Mouse (Mus musculus) myocyte (in vitro differentiated cells): ENCODE results near the gene Trpd52l3. TPM values are rescaled to one million over a fixed set of nuclear protein-coding genes. Genes with fewer than 3 reads are reported as not detected.
"Not testable (repeated sequence)": the region's sequence is repeated elsewhere in the genome, so short reads cannot be mapped to it uniquely, and the experiment has no call there.

Source experiments
- H3K27me3 ChIP-seq: one replicate; pipeline ENCODE4 v1.6.1; 2011; ENCODE audit not compliant: control insufficient read depth, insufficient read depth, insufficient read length
- H3K36me3 ChIP-seq: one replicate; pipeline ENCODE4 v1.6.1; 2011; ENCODE audit not compliant: control insufficient read depth, insufficient read depth
- H3K4me2 ChIP-seq: one replicate; pipeline ENCODE4 v1.6.1; 2011; ENCODE audit warnings: low read depth, control low read depth
- H3K4me3 ChIP-seq: one replicate; pipeline ENCODE4 v1.5.1; 2011; ENCODE audit warnings: mild to moderate bottlenecking, control low read depth, moderate library complexity
- H3K79me2 ChIP-seq: one replicate; pipeline ENCODE4 v1.6.1; 2011; ENCODE audit not compliant: control insufficient read depth, insufficient read depth
- H3ac ChIP-seq: one replicate; pipeline ENCODE4 v1.6.1; 2011; ENCODE audit not compliant: control insufficient read depth, insufficient read length
- CEBPB ChIP-seq: IDR thresholded peaks from 2 replicates; pipeline ENCODE4 v1.6.1; 2011; ENCODE audit warnings: mild to moderate bottlenecking, moderate library complexity; ENCODE audit not compliant: poor library complexity, insufficient read depth, severe bottlenecking
- E2F4 ChIP-seq: IDR thresholded peaks from one replicate; pipeline ENCODE4 v1.6.1; 2011; ENCODE audit warnings: mild to moderate bottlenecking, control low read depth, moderate library complexity; ENCODE audit not compliant: insufficient read depth
- MAX ChIP-seq: IDR thresholded peaks from one replicate; pipeline ENCODE4 v1.6.1; 2011; ENCODE audit warnings: low read depth, mild to moderate bottlenecking, control low read depth
- MYOD1 ChIP-seq, 3 experiments: IDR thresholded peaks; one replicate each; pipeline ENCODE4 v1.6.1; 2011; ENCODE audit warnings: control low read depth in 2 of 3, low read depth in 2 of 3, mild to moderate bottlenecking in 2 of 3, moderate library complexity in 1 of 3; ENCODE audit not compliant: insufficient read length in 2 of 3, control insufficient read depth in 1 of 3
- MYOG ChIP-seq, 3 experiments: IDR thresholded peaks; one replicate each; pipeline ENCODE4 v1.6.1; 2011; ENCODE audit warnings: control low read depth in 2 of 3, low read depth in 2 of 3, mild to moderate bottlenecking in 2 of 3; ENCODE audit not compliant: insufficient read length in 2 of 3, control insufficient read depth in 1 of 3, insufficient read depth in 1 of 3
- POLR2A ChIP-seq: IDR thresholded peaks from one replicate; pipeline ENCODE4 v1.6.1; 2011; ENCODE audit warnings: low read depth, mild to moderate bottlenecking, control low read depth, moderate library complexity; ENCODE audit not compliant: insufficient read length
- POLR2AphosphoS2 ChIP-seq: IDR thresholded peaks from one replicate; pipeline ENCODE4 v1.6.1; 2011; ENCODE audit warnings: low read depth, control low read depth; ENCODE audit not compliant: insufficient read length
- REST ChIP-seq: IDR thresholded peaks from one replicate; pipeline ENCODE4 v1.6.1; 2011; ENCODE audit warnings: mild to moderate bottlenecking, control low read depth, moderate library complexity; ENCODE audit not compliant: insufficient read depth, insufficient read length
- SRF ChIP-seq: IDR thresholded peaks from one replicate; pipeline ENCODE4 v1.6.1; 2011; ENCODE audit warnings: low read depth; ENCODE audit not compliant: control insufficient read depth, insufficient read length
- TCF12 ChIP-seq: IDR thresholded peaks from one replicate; pipeline ENCODE4 v1.6.1; 2011; ENCODE audit warnings: mild to moderate bottlenecking, control low read depth; ENCODE audit not compliant: poor library complexity, insufficient read depth, severe bottlenecking
- TCF3 ChIP-seq: IDR thresholded peaks from one replicate; pipeline ENCODE4 v1.6.1; 2011; ENCODE audit warnings: low read depth, control low read depth; ENCODE audit not compliant: insufficient read length
- USF1 ChIP-seq: IDR thresholded peaks from one replicate; pipeline ENCODE4 v1.6.1; 2011; ENCODE audit warnings: low read depth, mild to moderate bottlenecking, control low read depth, moderate library complexity
- polyA plus RNA-seq: library from polyadenylated mRNA; unstranded; fragments of >200 nt; fragmentation: generic; extraction: Trizol; gene quantifications from one replicate; pipeline ENCODE4 v1.2.1, GENCODE M21; 2012; ENCODE audit warnings: missing spikeins

Trpd52l3 gene
- polyA plus RNA-seq, 1 experiment, result not detected

GRCm38 (mm10) chr19:30006371-30006770 lies 2.8 kb downstream of the Trpd52l3 start:
- TF ChIP-seq E2F4 (no peak), TCF12 (no peak), SRF (no peak), POLR2A (no peak), MAX (no peak), CEBPB (no peak), MYOD1 (IDR thresholded peaks at IDR 0.05; ENCODE audit: control insufficient read depth in 1 of 3, insufficient read length in 2 of 3, low read depth in 2 of 3) (no peak), POLR2AphosphoS2 (no peak), TCF3 (no peak), MYOG (IDR thresholded peaks at IDR 0.05; ENCODE audit: control insufficient read depth in 1 of 3, insufficient read depth in 1 of 3, insufficient read length in 2 of 3, low read depth in 2 of 3) (no peak), REST (no peak), USF1 (no peak)

GRCm38 (mm10) chr19:30010520-30011296 lies 7.1 kb downstream of the Trpd52l3 start:
- Histone ChIP-seq H3K4me3 (no peak overlapping the region), H3K4me2 (no peak overlapping the region), H3K27me3 (peaks cover 14% of the 10 kb centered on the region), H3ac (no peak overlapping the region), H3K79me2 (no peaks in the 10 kb centered on the region), H3K36me3 (no peaks in the 10 kb centered on the region)
- no peak for TF ChIP-seq MYOD1 (IDR thresholded peaks at IDR 0.05; ENCODE audit: control insufficient read depth in 1 of 3, insufficient read length in 2 of 3, low read depth in 2 of 3)
- TF ChIP-seq TCF12, result no peak
- no peak for TF ChIP-seq POLR2A
- TF ChIP-seq POLR2AphosphoS2, result no peak
- TF ChIP-seq REST, result no peak
- TF ChIP-seq TCF3, result no peak
- TF ChIP-seq E2F4, result no peak
- no peak for TF ChIP-seq MAX
- no peak for TF ChIP-seq USF1
- no peak for TF ChIP-seq SRF
- TF ChIP-seq MYOG (IDR thresholded peaks at IDR 0.05; ENCODE audit: control insufficient read depth in 1 of 3, insufficient read depth in 1 of 3, insufficient read length in 2 of 3, low read depth in 2 of 3), result no peak

More at GRCm38 (mm10) chr19:30006371-30006770, 2.8 kb downstream of the Trpd52l3 start:
- no peak overlapping the region for H3ac ChIP-seq
- H3K27me3 ChIP-seq, result peaks cover 4% of the 10 kb centered on the region
- no peak overlapping the region for H3K4me3 ChIP-seq
- no peaks in the 10 kb centered on the region for H3K79me2 ChIP-seq
- no peaks in the 10 kb centered on the region for H3K36me3 ChIP-seq
- no peak overlapping the region for H3K4me2 ChIP-seq

DNA sequence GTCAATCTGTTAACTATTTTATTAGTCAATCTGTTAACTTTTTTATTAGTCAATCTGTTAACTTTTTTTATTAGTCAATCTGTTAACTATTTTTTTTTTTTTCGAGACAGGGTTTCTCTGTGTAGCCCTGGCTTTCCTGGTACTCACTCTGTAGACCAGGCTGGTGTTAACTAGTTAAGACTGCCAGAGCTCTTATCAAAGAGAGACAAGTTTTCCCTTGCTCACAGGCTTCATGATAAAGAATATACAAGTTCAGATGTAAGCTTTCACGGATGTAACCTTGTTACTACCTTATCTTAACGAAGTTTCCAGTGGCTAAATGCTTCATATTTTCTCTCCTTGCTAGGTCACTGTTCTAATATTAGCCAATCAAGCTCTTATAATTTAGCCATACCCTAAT lies 10.7 kb downstream of the Trpd52l3 start:
- no peak for TF ChIP-seq POLR2AphosphoS2
- TF ChIP-seq REST, result no peak
- TF ChIP-seq MYOG (IDR thresholded peaks at IDR 0.05; ENCODE audit: control insufficient read depth in 1 of 3, insufficient read depth in 1 of 3, insufficient read length in 2 of 3, low read depth in 2 of 3), result no peak
- TF ChIP-seq SRF, result no peak
- Histone ChIP-seq H3K79me2 (no peaks in the 10 kb centered on the region), H3ac (no peak overlapping the region), H3K4me3 (no peak overlapping the region), H3K4me2 (no peak overlapping the region), H3K36me3 (no peaks in the 10 kb centered on the region), H3K27me3 (peaks cover 11% of the 10 kb centered on the region)

- Histone ChIP-seq H3K4me2 (no peak overlapping the region), H3K4me3 (no peak overlapping the region), H3K79me2 (no peaks in the 10 kb centered on the region), H3K27me3 (peaks cover 11% of the 10 kb centered on the region), H3ac (no peak overlapping the region), H3K36me3 (no peaks in the 10 kb centered on the region)
- no peak for TF ChIP-seq SRF
- no peak for TF ChIP-seq MYOG (IDR thresholded peaks at IDR 0.05; ENCODE audit: control insufficient read depth in 1 of 3, insufficient read depth in 1 of 3, insufficient read length in 2 of 3, low read depth in 2 of 3)
- TF ChIP-seq MYOD1 (IDR thresholded peaks at IDR 0.05; ENCODE audit: control insufficient read depth in 1 of 3, insufficient read length in 2 of 3, low read depth in 2 of 3), result no peak
- TF ChIP-seq USF1, result no peak
These were observed 12.6 kb downstream of the Trpd52l3 start for GRCm38 (mm10) chr19:30016156-30016555.

DNA sequence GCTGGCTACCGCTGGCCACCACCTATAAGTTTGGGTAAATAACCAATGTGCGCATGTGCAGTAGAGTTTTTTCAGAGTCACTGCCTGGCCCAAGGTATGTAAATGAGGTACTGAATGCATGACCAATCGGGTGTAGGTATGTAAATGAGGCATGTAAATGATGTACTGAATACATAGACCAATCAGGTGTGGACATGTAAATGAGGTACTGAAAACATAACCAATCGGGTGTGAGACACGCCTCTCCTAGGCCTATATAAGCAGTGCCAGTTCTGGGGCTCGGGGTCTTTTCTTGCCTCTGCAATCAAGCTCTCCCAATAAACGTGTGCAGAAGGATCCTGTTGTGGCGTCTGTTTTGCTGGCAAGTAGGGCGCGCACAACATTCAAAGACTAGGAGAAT lies 19.8 kb downstream of the Trpd52l3 start:
- H3K27me3 ChIP-seq, H3K36me3 ChIP-seq, H3ac ChIP-seq, H3K4me3 ChIP-seq, H3K4me2 ChIP-seq, H3K79me2 ChIP-seq: not testable (repeated sequence)
